Mouse (Mus musculus) stomach, embryonic 16.5 days (tissue): ENCODE measurements around the gene Ubash3b. TPM values are rescaled to one million over a fixed set of nuclear protein-coding genes. Genes with fewer than 3 reads are reported as not detected.

ENCODE experiments used
- ATAC-seq: fragments of 200-750 bp; cut with Nextera tagmentation; 2 replicates; pipeline ENCODE4 v1.8.0; 2017; ENCODE audit warnings: moderate number of reproducible peaks, moderate TSS enrichment; ENCODE audit not compliant: insufficient read depth, low FRiP score
- H3K27ac ChIP-seq: fragments of 300-500 bp; sonication (generic); 2 replicates; pipeline ENCODE4 v1.5.1; 2014; ENCODE audit warnings: low read length
- H3K27me3 ChIP-seq: fragments of 300-500 bp; sonication (generic); 2 replicates; pipeline ENCODE4 v1.6.1; 2014; ENCODE audit warnings: low read length, control low read depth, mixed read lengths; ENCODE audit not compliant: control insufficient read depth, insufficient read depth
- H3K36me3 ChIP-seq: fragments of 300-500 bp; sonication (generic); 2 replicates; pipeline ENCODE4 v1.6.1; 2014; ENCODE audit warnings: low read length; ENCODE audit not compliant: control insufficient read depth, insufficient read depth
- H3K4me1 ChIP-seq: fragments of 300-500 bp; sonication (generic); 2 replicates; pipeline ENCODE4 v1.6.1; 2014; ENCODE audit warnings: low read length, control low read depth, mixed read lengths; ENCODE audit not compliant: control insufficient read depth, insufficient read depth
- H3K4me2 ChIP-seq: fragments of 300-500 bp; sonication (generic); 2 replicates; pipeline ENCODE4 v1.6.1; 2014; ENCODE audit warnings: low read depth, low read length, mixed read lengths
- H3K4me3 ChIP-seq: fragments of 300-500 bp; sonication (generic); replicated peaks from 2 replicates; pipeline ENCODE4 v1.5.1; 2014; ENCODE audit warnings: mild to moderate bottlenecking, low read length
- H3K9ac ChIP-seq: fragments of 300-500 bp; sonication (generic); 2 replicates; pipeline ENCODE4 v1.6.1; 2014; ENCODE audit warnings: low read length
- H3K9me3 ChIP-seq: fragments of 300-500 bp; sonication (generic); replicated peaks from 2 replicates; pipeline ENCODE4 v1.6.1; 2016; ENCODE audit warnings: low read length, control low read depth; ENCODE audit not compliant: control insufficient read depth
- WGBS: fragments of 180-500 bp; shearing (Covaris S2); extraction: QIAGEN DNeasy Blood & Tissue Kit; methylation state at CpG from one replicate; pipeline ENCODE4 v1.1.7; 2014; 5-methylcytosine and 5-hydroxymethylcytosine counted together
- polyA plus RNA-seq: library from polyadenylated mRNA; unstranded; fragments of >200 nt; fragmentation: Nextera tagmentation; extraction: Ambion mirVana; gene quantifications from 2 replicates; pipeline ENCODE4 v1.2.1, GENCODE M21; 2015

Gene Ubash3b
- polyA plus RNA-seq, 1 experiment from 2014 or later, result 3.0 TPM

DNA sequence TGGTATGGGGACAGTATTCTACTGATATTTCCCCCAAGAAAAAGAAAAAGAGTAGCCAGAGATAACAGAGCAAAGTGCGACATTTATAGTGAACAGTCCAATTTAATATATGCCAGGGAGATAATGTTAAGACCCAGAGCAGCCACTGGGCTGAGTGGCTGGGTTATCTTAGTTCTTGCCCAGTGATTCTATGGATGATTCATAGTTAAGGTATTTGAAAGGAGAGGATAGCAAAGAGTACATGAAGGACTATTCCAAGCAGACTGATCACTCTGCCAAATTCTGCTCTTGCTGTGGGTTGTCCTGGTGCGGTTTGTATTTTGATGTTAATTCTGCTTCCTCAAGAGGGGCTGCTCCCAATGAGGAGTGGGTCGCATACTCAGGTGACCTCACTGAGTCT, 139.8 kb downstream of the Ubash3b start:
- 72% methylated on average over 3 of the region's 3 CpGs for WGBS
- Histone ChIP-seq H3K27me3 (no peaks in the 10 kb centered on the region), H3K4me1 (no peaks in the 10 kb centered on the region), H3K4me3 (no peak overlapping the region), H3K9me3 (no peaks in the 10 kb centered on the region), H3K36me3 (no peaks in the 10 kb centered on the region), H3K9ac (no peak overlapping the region), H3K4me2 (no peak overlapping the region), H3K27ac (no peak overlapping the region)
- ATAC-seq, result no peak

DNA sequence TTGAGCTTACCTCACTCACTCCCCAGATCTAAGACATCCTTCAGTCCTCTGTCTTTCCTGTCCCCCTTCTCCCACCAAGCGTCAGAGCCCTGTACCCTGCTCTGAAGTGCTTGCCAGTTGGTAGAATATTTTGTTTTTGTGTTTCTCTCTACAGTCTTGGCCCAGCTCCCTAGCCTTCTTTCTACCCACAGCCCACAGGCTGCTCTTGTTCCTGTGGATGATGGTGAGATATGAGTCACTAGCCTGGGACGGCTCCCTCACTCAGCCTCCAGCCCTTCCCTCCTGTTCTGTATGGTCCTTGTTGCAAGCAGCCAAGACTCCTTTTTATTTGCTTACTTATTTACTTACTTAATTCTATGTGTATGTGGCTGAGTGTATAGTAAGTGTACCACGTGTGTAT, 141.0 kb downstream of the Ubash3b start:
- no peaks in the 10 kb centered on the region for H3K36me3 ChIP-seq
- no peak overlapping the region for H3K4me3 ChIP-seq
- no peaks in the 10 kb centered on the region for H3K4me1 ChIP-seq
- no peaks in the 10 kb centered on the region for H3K27me3 ChIP-seq
- WGBS, result 83% methylated on average over 3 of the region's 3 CpGs
- no peak overlapping the region for H3K9ac ChIP-seq
- no peak overlapping the region for H3K27ac ChIP-seq
- no peak for ATAC-seq
- no peaks in the 10 kb centered on the region for H3K9me3 ChIP-seq
- no peak overlapping the region for H3K4me2 ChIP-seq

DNA sequence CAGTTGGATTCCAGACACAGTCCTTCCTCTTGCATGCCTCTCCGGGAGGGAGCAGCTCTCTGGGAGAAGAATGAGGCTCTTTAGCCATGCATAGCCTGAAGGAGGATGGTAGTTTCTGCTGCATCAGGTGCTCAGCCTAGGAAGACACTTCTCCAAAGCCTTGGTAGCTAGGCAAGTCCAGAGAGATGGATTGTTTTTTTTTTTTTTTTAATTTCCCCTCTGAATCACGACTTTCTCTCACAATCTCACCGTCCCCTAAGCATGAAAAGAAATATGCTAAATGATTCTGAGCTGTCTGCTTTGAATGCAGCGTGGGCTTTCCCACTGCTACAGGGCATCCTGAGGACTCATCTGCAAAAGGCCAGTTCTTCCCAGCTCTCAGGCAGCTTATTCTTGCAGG, 147.0 kb downstream of the Ubash3b start:
- H3K9me3 ChIP-seq, result no peaks in the 10 kb centered on the region
- no peaks in the 10 kb centered on the region for H3K4me1 ChIP-seq
- H3K27me3 ChIP-seq, result no peaks in the 10 kb centered on the region
- 58% methylated on average over 4 of the region's 4 CpGs for WGBS
- no peak overlapping the region for H3K27ac ChIP-seq
- no peak overlapping the region for H3K9ac ChIP-seq
- no peak for ATAC-seq
- H3K4me3 ChIP-seq, result no peak overlapping the region
- no peaks in the 10 kb centered on the region for H3K36me3 ChIP-seq
- H3K4me2 ChIP-seq, result no peak overlapping the region

GRCm38 (mm10) chr9:41012456-41012855, 149.0 kb downstream of the Ubash3b start:
- no peaks in the 10 kb centered on the region for H3K9me3 ChIP-seq
- WGBS, result 89% methylated on average over 5 of the region's 5 CpGs

DNA sequence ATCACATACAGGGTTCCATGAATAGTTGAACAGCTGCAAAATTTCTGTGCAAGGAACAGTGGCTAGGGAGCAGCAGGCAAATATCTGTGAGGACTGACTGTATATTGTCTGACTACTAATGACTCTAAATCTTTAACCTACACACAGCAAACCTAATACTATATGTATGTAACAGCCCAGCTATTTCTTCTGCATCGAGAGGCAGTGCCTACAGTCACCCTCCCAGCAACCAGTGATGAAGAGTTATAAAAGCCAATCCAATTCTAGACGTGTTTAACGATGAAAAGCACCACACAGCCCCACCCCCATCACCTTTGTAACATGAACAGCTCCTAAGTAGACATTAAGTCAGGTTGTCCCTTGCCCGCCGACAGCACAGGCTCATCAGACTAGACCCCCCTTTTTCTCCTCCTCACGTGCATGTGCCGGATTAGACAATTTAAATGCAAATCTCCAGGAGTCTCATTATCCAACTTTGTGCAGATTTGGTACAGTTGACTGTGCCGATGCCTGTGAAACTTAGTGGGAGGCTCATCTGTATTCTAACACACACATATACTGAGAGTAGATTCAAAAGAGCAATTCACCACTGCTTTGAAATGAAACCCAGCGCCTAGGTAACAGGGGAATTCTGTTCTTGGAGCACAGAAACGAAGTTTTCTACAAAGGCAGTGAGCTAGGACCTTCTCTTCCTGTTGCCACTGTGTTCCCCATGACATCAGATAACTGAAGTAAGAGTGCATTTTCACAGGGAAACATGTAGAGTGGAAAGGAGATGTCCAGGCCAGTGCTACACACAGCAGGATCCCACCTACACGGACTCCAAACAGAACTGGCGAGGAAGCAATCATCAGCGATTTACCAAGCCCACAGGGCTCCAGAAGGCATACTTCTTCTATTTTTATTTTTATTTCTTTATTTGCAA, 149.7 kb downstream of the Ubash3b start:
- Histone ChIP-seq H3K36me3 (no peaks in the 10 kb centered on the region), H3K4me3 (no peak overlapping the region), H3K9me3 (no peaks in the 10 kb centered on the region), H3K9ac (no peak overlapping the region), H3K4me2 (no peak overlapping the region), H3K4me1 (no peaks in the 10 kb centered on the region), H3K27ac (no peak overlapping the region), H3K27me3 (no peaks in the 10 kb centered on the region)
- 74% methylated on average over 13 of the region's 13 CpGs for WGBS
- no peak for ATAC-seq

More at GRCm38 (mm10) chr9:41012456-41012855, 149.0 kb downstream of the Ubash3b start:
- Histone ChIP-seq H3K4me3 (no peak overlapping the region), H3K9ac (no peak overlapping the region), H3K27ac (no peak overlapping the region), H3K4me1 (no peaks in the 10 kb centered on the region), H3K4me2 (no peak overlapping the region), H3K36me3 (no peaks in the 10 kb centered on the region), H3K27me3 (no peaks in the 10 kb centered on the region)
- no peak for ATAC-seq

- H3K27me3 ChIP-seq, result no peaks in the 10 kb centered on the region
- H3K9me3 ChIP-seq, result no peaks in the 10 kb centered on the region
- no peak overlapping the region for H3K4me2 ChIP-seq
- 21% methylated on average over 1 of the region's 1 CpGs for WGBS
- no peak overlapping the region for H3K27ac ChIP-seq
- no peak overlapping the region for H3K4me3 ChIP-seq
- no peaks in the 10 kb centered on the region for H3K36me3 ChIP-seq
- no peak overlapping the region for H3K9ac ChIP-seq
- H3K4me1 ChIP-seq, result no peaks in the 10 kb centered on the region
- no peak for ATAC-seq
These were observed 153.7 kb downstream of the Ubash3b start for GRCm38 (mm10) chr9:41007785-41008184.

DNA sequence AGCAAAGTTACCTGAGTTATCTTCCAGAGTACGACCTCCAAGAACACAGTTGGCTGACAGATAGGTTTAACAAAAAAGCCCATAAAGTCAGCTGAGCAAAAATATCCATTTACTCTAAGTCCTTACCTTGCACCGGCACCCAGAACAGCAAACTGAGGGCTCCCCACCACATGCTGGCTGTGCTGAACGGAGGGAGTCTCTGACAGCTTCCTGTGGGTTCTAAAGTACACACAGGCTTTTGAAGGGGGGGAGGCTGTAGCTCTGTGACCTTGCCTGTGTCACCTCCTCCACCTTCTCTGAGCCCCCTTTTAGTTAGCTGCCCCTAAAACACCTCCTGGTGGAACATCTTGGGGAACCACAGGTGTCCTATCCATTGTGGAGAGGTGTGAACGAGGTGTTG, 157.1 kb downstream of the Ubash3b start, which contains the start of gene Crtam:
Gene Crtam (minus strand): TSS at position 214 of the 400 bp plus-strand sequence.
- ATAC-seq, result no peak
- no peak within 1 kb of the TSS for H3K4me3 ChIP-seq
- no peaks in the 10 kb centered on the region for H3K27me3 ChIP-seq
- no peak within 1 kb of the TSS for H3K9ac ChIP-seq
- H3K9me3 ChIP-seq, result no peaks in the 10 kb centered on the region
- H3K27ac ChIP-seq, result no peak within 1 kb of the TSS
- H3K4me2 ChIP-seq, result no peak within 1 kb of the TSS
- WGBS, result 38% methylated on average over 4 of the region's 4 CpGs
- no peaks in the 10 kb centered on the region for H3K36me3 ChIP-seq
- no peaks in the 10 kb centered on the region for H3K4me1 ChIP-seq

GRCm38 (mm10) chr9:40997116-40997779, 164.2 kb downstream of the Ubash3b start:
- no peaks in the 10 kb centered on the region for H3K9me3 ChIP-seq
- H3K27ac ChIP-seq, result no peak overlapping the region
- H3K36me3 ChIP-seq, result no peaks in the 10 kb centered on the region
- no peak overlapping the region for H3K4me2 ChIP-seq
- no peaks in the 10 kb centered on the region for H3K27me3 ChIP-seq
- H3K9ac ChIP-seq, result no peak overlapping the region
- H3K4me1 ChIP-seq, result no peaks in the 10 kb centered on the region
- ATAC-seq, result no peak
- WGBS, result 73% methylated on average over 7 of the region's 7 CpGs
- H3K4me3 ChIP-seq, result no peak overlapping the region

- Histone ChIP-seq H3K27ac (no peak overlapping the region), H3K4me3 (no peak overlapping the region), H3K9ac (no peak overlapping the region), H3K4me2 (no peak overlapping the region), H3K9me3 (no peaks in the 10 kb centered on the region), H3K27me3 (no peaks in the 10 kb centered on the region), H3K4me1 (no peaks in the 10 kb centered on the region), H3K36me3 (no peaks in the 10 kb centered on the region)
- ATAC-seq, result no peak
- WGBS, result 69% methylated on average over 5 of the region's 5 CpGs
These were observed 167.4 kb downstream of the Ubash3b start for GRCm38 (mm10) chr9:40994075-40994474.
